Mouse (Mus musculus): ENCODE measurements around the gene Kcnj3. TPM values are rescaled to one million over a fixed set of nuclear protein-coding genes. Genes with fewer than 3 reads are reported as not detected.

Gene Kcnj3
- polyA plus RNA-seq, 1 experiment: 0.06 TPM

- H3K27ac ChIP-seq (ENCODE audit: insufficient read depth, low read length): no peak overlapping the region
- no peaks in the 10 kb centered on the region; the same call in 1 of the 2 replicates for H3K27me3 ChIP-seq (ENCODE audit: control insufficient read depth, insufficient read depth, low read length)
- H3K4me1 ChIP-seq (ENCODE audit: control insufficient read depth, insufficient read depth, insufficient read length): no peaks in the 10 kb centered on the region
- 7% methylated on average over 51 of the region's 51 CpGs for WGBS
- no peak for DNase-seq (ENCODE audit: low read depth in 1 of 2, low spot score in 2 of 2)
- no peaks in the 10 kb centered on the region for H3K36me3 ChIP-seq (ENCODE audit: control insufficient read depth, insufficient read depth, low read length)
- no peak overlapping the region for H3K4me3 ChIP-seq (ENCODE audit: extremely low read depth, insufficient read depth, insufficient read length)
- TF ChIP-seq CTCF (IDR thresholded peaks at IDR 0.05; ENCODE audit: extremely low read depth, insufficient read depth, insufficient read length, insufficient replicate concordance) (no peak), POLR2A (IDR thresholded peaks at IDR 0.05; ENCODE audit: low read depth, low read length) (no peak)
Observed at GRCm38 (mm10) chr2:55437007-55437949, 1.5 kb downstream of the Kcnj3 start.

- Histone ChIP-seq H3K4me3 (ENCODE audit: extremely low read depth, insufficient read depth, insufficient read length) (no peak overlapping the region), H3K27me3 (ENCODE audit: control insufficient read depth, insufficient read depth, low read length) (no peaks in the 10 kb centered on the region; the same call in 1 of the 2 replicates), H3K27ac (ENCODE audit: insufficient read depth, low read length) (no peak overlapping the region), H3K36me3 (ENCODE audit: control insufficient read depth, insufficient read depth, low read length) (no peaks in the 10 kb centered on the region), H3K4me1 (ENCODE audit: control insufficient read depth, insufficient read depth, insufficient read length) (no peaks in the 10 kb centered on the region)
- WGBS: 20% methylated on average over 1 of the region's 1 CpGs
- no peak for DNase-seq (ENCODE audit: low read depth in 1 of 2, low spot score in 2 of 2)
- TF ChIP-seq CTCF (IDR thresholded peaks at IDR 0.05; ENCODE audit: extremely low read depth, insufficient read depth, insufficient read length, insufficient replicate concordance): no peak
- no peak for TF ChIP-seq POLR2A (IDR thresholded peaks at IDR 0.05; ENCODE audit: low read depth, low read length)
Observed at GRCm38 (mm10) chr2:55437977-55438376, 2.2 kb downstream of the Kcnj3 start.

GRCm38 (mm10) chr2:55439211-55439610 lies 3.4 kb downstream of the Kcnj3 start:
- H3K4me1 ChIP-seq (ENCODE audit: control insufficient read depth, insufficient read depth, insufficient read length): no peaks in the 10 kb centered on the region
- no peak for TF ChIP-seq POLR2A (IDR thresholded peaks at IDR 0.05; ENCODE audit: low read depth, low read length)
- TF ChIP-seq CTCF (IDR thresholded peaks at IDR 0.05; ENCODE audit: extremely low read depth, insufficient read depth, insufficient read length, insufficient replicate concordance): no peak
- H3K27ac ChIP-seq (ENCODE audit: insufficient read depth, low read length): no peak overlapping the region
- DNase-seq (ENCODE audit: low read depth in 1 of 2, low spot score in 2 of 2): no peak
- H3K27me3 ChIP-seq (ENCODE audit: control insufficient read depth, insufficient read depth, low read length): no peaks in the 10 kb centered on the region; the same call in 1 of the 2 replicates
- no peaks in the 10 kb centered on the region for H3K36me3 ChIP-seq (ENCODE audit: control insufficient read depth, insufficient read depth, low read length)
- no peak overlapping the region for H3K4me3 ChIP-seq (ENCODE audit: extremely low read depth, insufficient read depth, insufficient read length)

DNA sequence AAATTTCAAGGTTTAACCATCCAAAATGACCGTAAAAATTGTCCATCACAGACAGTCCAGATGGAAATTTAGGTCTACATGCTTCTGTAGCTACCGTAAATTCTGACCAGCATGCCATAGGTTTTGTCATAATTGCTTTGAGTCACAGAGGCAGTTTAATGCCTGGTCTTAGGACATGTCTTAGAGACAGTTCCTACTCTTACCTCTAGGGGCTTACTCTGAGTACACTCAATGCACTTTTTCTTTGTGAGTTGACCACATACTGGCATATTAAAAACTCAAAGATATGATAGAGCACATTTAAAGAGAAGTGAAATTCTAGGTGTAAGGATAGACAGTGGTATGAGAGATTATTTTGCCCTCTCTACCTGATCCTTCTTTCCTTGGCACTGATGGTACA lies 6.2 kb downstream of the Kcnj3 start:
- no peaks in the 10 kb centered on the region for H3K27me3 ChIP-seq (ENCODE audit: control insufficient read depth, insufficient read depth, low read length)
- H3K27ac ChIP-seq (ENCODE audit: insufficient read depth, low read length): no peak overlapping the region
- no peak for DNase-seq (ENCODE audit: low read depth in 1 of 2, low spot score in 2 of 2)
- no peaks in the 10 kb centered on the region for H3K4me1 ChIP-seq (ENCODE audit: control insufficient read depth, insufficient read depth, insufficient read length)
- TF ChIP-seq CTCF (IDR thresholded peaks at IDR 0.05; ENCODE audit: extremely low read depth, insufficient read depth, insufficient read length, insufficient replicate concordance) (no peak), POLR2A (IDR thresholded peaks at IDR 0.05; ENCODE audit: low read depth, low read length) (no peak)
- H3K36me3 ChIP-seq (ENCODE audit: control insufficient read depth, insufficient read depth, low read length): no peaks in the 10 kb centered on the region
- H3K4me3 ChIP-seq (ENCODE audit: extremely low read depth, insufficient read depth, insufficient read length): no peak overlapping the region
- WGBS: 85% methylated on average over 2 of the region's 2 CpGs

GRCm38 (mm10) chr2:55447298-55447697 lies 11.5 kb downstream of the Kcnj3 start:
- Histone ChIP-seq H3K27ac (ENCODE audit: insufficient read depth, low read length) (no peak overlapping the region), H3K27me3 (ENCODE audit: control insufficient read depth, insufficient read depth, low read length) (no peaks in the 10 kb centered on the region), H3K36me3 (ENCODE audit: control insufficient read depth, insufficient read depth, low read length) (no peaks in the 10 kb centered on the region), H3K4me3 (ENCODE audit: extremely low read depth, insufficient read depth, insufficient read length) (no peak overlapping the region), H3K4me1 (ENCODE audit: control insufficient read depth, insufficient read depth, insufficient read length) (no peaks in the 10 kb centered on the region)
- TF ChIP-seq CTCF (IDR thresholded peaks at IDR 0.05; ENCODE audit: extremely low read depth, insufficient read depth, insufficient read length, insufficient replicate concordance) (no peak), POLR2A (IDR thresholded peaks at IDR 0.05; ENCODE audit: low read depth, low read length) (no peak)
- no peak for DNase-seq (ENCODE audit: low read depth in 1 of 2, low spot score in 2 of 2)

DNA sequence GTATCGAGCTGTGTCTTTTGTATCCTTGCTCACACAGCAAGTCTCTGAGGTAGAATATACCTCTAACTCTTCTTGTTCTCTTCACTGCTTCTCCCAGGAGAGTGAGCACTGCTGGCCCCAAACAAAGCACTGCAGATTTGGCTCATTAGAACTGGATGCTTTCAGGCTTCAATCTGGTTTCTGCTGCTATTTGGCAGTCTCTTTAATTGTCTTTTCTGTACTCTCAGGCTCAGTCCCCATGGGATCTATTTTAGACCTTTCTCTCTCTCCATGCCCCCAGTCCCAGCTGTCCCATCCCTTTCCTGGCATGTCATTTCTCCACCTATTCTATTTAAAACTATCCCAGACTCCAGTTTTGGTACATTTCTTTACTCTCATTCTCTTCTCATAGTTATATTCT lies 15.0 kb downstream of the Kcnj3 start:
- DNase-seq (ENCODE audit: low read depth in 1 of 2, low spot score in 2 of 2): no peak
- H3K27me3 ChIP-seq (ENCODE audit: control insufficient read depth, insufficient read depth, low read length): no peaks in the 10 kb centered on the region
- no peaks in the 10 kb centered on the region for H3K4me1 ChIP-seq (ENCODE audit: control insufficient read depth, insufficient read depth, insufficient read length)
- no peaks in the 10 kb centered on the region for H3K36me3 ChIP-seq (ENCODE audit: control insufficient read depth, insufficient read depth, low read length)
- 72% methylated on average over 1 of the region's 1 CpGs for WGBS
- no peak for TF ChIP-seq CTCF (IDR thresholded peaks at IDR 0.05; ENCODE audit: extremely low read depth, insufficient read depth, insufficient read length, insufficient replicate concordance)
- no peak for TF ChIP-seq POLR2A (IDR thresholded peaks at IDR 0.05; ENCODE audit: low read depth, low read length)
- no peak overlapping the region for H3K27ac ChIP-seq (ENCODE audit: insufficient read depth, low read length)
- H3K4me3 ChIP-seq (ENCODE audit: extremely low read depth, insufficient read depth, insufficient read length): no peak overlapping the region

- 80% methylated on average over 2 of the region's 2 CpGs for WGBS
- TF ChIP-seq POLR2A (IDR thresholded peaks at IDR 0.05; ENCODE audit: low read depth, low read length) (no peak), CTCF (IDR thresholded peaks at IDR 0.05; ENCODE audit: extremely low read depth, insufficient read depth, insufficient read length, insufficient replicate concordance) (no peak)
- Histone ChIP-seq H3K4me3 (ENCODE audit: extremely low read depth, insufficient read depth, insufficient read length) (no peak overlapping the region), H3K27me3 (ENCODE audit: control insufficient read depth, insufficient read depth, low read length) (no peaks in the 10 kb centered on the region), H3K36me3 (ENCODE audit: control insufficient read depth, insufficient read depth, low read length) (no peaks in the 10 kb centered on the region), H3K27ac (ENCODE audit: insufficient read depth, low read length) (no peak overlapping the region), H3K4me1 (ENCODE audit: control insufficient read depth, insufficient read depth, insufficient read length) (no peaks in the 10 kb centered on the region)
- no peak for DNase-seq (ENCODE audit: low read depth in 1 of 2, low spot score in 2 of 2)
Observed at GRCm38 (mm10) chr2:55459195-55459594, 23.4 kb downstream of the Kcnj3 start.
